Mouse (Mus musculus) heart, adult 2 months (tissue): Measurements from ENCODE around the gene Camta1. TPM values are rescaled to one million over a fixed set of nuclear protein-coding genes. Genes with fewer than 3 reads are reported as not detected.

Experiments used
- DNase-seq, 2 experiments: peaks; one replicate each; pipeline ENCODE4 v3.0.0; 2021
- H3K27ac ChIP-seq: fragments of 200-600 bp; 2 replicates; pipeline ENCODE4 v1.8.1; 2022
- H3K27me3 ChIP-seq: fragments of 200-500 bp; 2 replicates; pipeline ENCODE4 v1.6.1; 2012; ENCODE audit warnings: mild to moderate bottlenecking, low read length, inconsistent platforms, mixed read lengths; ENCODE audit not compliant: control insufficient read depth, insufficient read depth
- H3K36me3 ChIP-seq: fragments of 200-500 bp; 2 replicates; pipeline ENCODE4 v1.6.1; 2012; ENCODE audit warnings: low read length, inconsistent platforms; ENCODE audit not compliant: control insufficient read depth, insufficient read depth
- H3K4me1 ChIP-seq: fragments of 200-500 bp; 2 replicates; pipeline ENCODE4 v1.6.1; 2011; ENCODE audit warnings: low read length; ENCODE audit not compliant: control insufficient read depth, insufficient read depth
- H3K4me3 ChIP-seq: fragments of 200-600 bp; 2 replicates; pipeline ENCODE4 v1.8.1; 2022
- H3K79me2 ChIP-seq: fragments of 200-500 bp; replicated peaks from 2 replicates; pipeline ENCODE4 v1.6.1; 2012; ENCODE audit warnings: mild to moderate bottlenecking, inconsistent platforms, low read length, moderate library complexity, mixed read lengths; ENCODE audit not compliant: control insufficient read depth, insufficient read depth
- H3K9ac ChIP-seq: fragments of 200-500 bp; 2 replicates; pipeline ENCODE4 v1.6.1; 2012; ENCODE audit warnings: low read depth, mild to moderate bottlenecking, control low read depth, inconsistent platforms, low read length, mixed read lengths
- CTCF ChIP-seq: fragments of 200-600 bp; IDR thresholded peaks from 2 replicates; pipeline ENCODE4 v1.8.1; 2022; ENCODE audit warnings: antibody characterized with exemption, mild to moderate bottlenecking, moderate library complexity
- EP300 ChIP-seq: fragments of 200-500 bp; IDR thresholded peaks from 2 replicates; pipeline ENCODE4 v1.6.1; 2011; ENCODE audit warnings: low read depth, low read length, control low read depth; ENCODE audit not compliant: insufficient read depth
- POLR2A ChIP-seq: fragments of 200-500 bp; IDR thresholded peaks from 2 replicates; pipeline ENCODE4 v1.6.1; 2011; ENCODE audit warnings: mild to moderate bottlenecking, low read depth, low read length, control low read depth; ENCODE audit not compliant: insufficient read depth
- WGBS: fragments of 180-500 bp; shearing (Covaris S2); methylation state at CpG from one replicate; pipeline ENCODE4 v1.1.7; 2018; 5-methylcytosine and 5-hydroxymethylcytosine counted together
- intact Hi-C: fragments of 180-260 bp; cut with DNase I; formaldehyde crosslinking; loops from one replicate; pipeline ENCODE4 v1.15.1; 2025
- polyA plus RNA-seq: library from polyadenylated mRNA; depleted of rRNA; stranded (reverse); fragments of >200 nt; gene quantifications from 2 replicates; pipeline ENCODE4 v1.2.3, GENCODE M21; 2012
- total RNA-seq, 2 experiments: library from RNA; stranded (reverse); gene quantifications; 2 replicates each; pipeline ENCODE4 v1.2.3; 2021

Camta1 gene
- total and polyA plus RNA-seq, 3 experiments, result 39.4 to 234 (median 208) TPM

DNA sequence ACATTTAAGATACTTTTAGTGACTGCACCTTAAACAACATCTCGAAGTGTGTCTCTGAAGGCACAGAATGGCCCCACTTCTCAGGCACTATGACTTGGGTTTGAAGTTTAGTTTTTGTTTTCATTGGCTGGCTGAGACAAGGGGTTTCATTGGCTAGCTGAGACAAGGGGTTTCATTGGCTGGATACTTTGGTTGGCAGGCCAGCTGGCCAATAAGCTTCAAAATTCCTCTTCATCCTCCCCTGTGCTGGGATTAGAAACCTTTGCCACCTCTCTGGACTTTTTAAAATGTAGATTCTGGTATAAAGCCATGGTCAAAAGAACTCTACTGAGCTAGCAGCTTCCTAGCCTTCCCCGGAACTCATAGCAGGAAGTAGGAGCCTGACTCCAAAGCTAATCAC lies 219.3 kb downstream of the Camta1 start:
- Histone ChIP-seq H3K36me3 (no peaks in the 10 kb centered on the region), H3K9ac (no peak overlapping the region), H3K27ac (no peak overlapping the region), H3K4me3 (no peak overlapping the region), H3K27me3 (no peaks in the 10 kb centered on the region), H3K79me2 (no peaks in the 10 kb centered on the region), H3K4me1 (no peaks in the 10 kb centered on the region)
- intact Hi-C loops, result no loop called here
- 79% methylated on average over 2 of the region's 2 CpGs for WGBS
- DNase-seq, result no peak
- no peak for TF ChIP-seq EP300
- TF ChIP-seq POLR2A, result no peak
- no peak for TF ChIP-seq CTCF

GRCm38 (mm10) chr4:151640971-151641370 lies 220.7 kb downstream of the Camta1 start:
- intact Hi-C loops, result no loop called here
- no peak for TF ChIP-seq CTCF
- TF ChIP-seq EP300, result no peak
- TF ChIP-seq POLR2A, result no peak
- Histone ChIP-seq H3K4me1 (0 out of 2 replicates have a peak, but pooled peaks cover 2% of the 10 kb centered on the region), H3K36me3 (no peaks in the 10 kb centered on the region), H3K27me3 (no peaks in the 10 kb centered on the region), H3K4me3 (no peak overlapping the region), H3K79me2 (no peaks in the 10 kb centered on the region), H3K27ac (no peak overlapping the region), H3K9ac (no peak overlapping the region)
- WGBS, result 63% methylated on average over 8 of the region's 8 CpGs
- no peak for DNase-seq

DNA sequence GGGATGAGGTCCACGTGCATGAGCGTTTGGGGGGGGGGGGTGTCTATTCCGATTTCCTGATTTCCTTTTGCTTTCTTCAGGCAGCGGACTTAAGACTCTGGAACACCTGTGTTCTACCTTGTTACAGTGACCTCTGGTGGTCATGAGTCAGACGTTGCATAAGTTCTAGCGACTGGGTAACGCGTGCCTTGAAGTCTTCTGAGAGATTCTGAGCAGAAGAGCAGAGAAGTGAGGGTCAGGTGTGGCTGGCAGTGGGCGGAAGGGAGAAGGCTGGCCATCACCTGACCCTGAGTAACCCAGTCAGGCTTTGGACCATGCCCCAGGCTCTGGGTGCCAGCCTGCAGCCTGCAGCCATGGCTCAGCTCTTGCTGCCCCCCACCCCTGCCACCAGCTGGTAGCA lies 222.7 kb downstream of the Camta1 start:
- Histone ChIP-seq H3K4me1 (peaks cover 10% of the 10 kb centered on the region), H3K9ac (no peak overlapping the region), H3K27me3 (no peaks in the 10 kb centered on the region), H3K4me3 (no peak overlapping the region), H3K27ac (no peak overlapping the region), H3K36me3 (no peaks in the 10 kb centered on the region), H3K79me2 (no peaks in the 10 kb centered on the region)
- no peak for DNase-seq
- 32% methylated on average over 9 of the region's 9 CpGs for WGBS
- intact Hi-C loops, result loop anchor here (2.0 to 10.0 kb wide), 3 partner anchors 28 to 484 kb away; no protein-coding TSS in a partner anchor
- TF ChIP-seq EP300 (no peak), CTCF (peak; percentile 61)

DNA sequence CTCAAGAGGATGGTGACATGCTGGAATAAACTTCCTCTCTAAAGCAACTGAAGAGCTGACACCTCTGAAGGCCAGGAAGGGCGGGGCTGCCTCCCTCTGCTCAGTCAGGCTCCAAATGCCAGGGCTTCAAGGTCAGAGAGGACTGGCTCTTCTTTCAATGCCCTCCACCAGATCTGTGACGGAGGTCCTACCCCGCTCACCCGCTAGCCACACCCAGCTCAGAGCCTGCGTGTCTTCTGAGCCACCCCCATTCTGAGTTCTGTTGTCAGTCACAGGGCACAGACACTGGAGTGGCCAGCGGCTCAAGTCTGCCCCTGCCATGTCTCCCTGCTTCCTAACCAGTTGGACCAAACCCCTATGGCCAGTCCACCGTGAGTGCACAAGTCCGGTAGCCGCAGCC lies 224.3 kb downstream of the Camta1 start:
- Histone ChIP-seq H3K27ac (no peak overlapping the region), H3K27me3 (no peaks in the 10 kb centered on the region), H3K4me1 (peaks cover 14% of the 10 kb centered on the region), H3K4me3 (no peak overlapping the region), H3K9ac (no peak overlapping the region), H3K79me2 (no peaks in the 10 kb centered on the region), H3K36me3 (no peaks in the 10 kb centered on the region)
- intact Hi-C loops, result loop anchor here (5.0 to 10.0 kb wide), 2 partner anchors 155 to 483 kb away; no protein-coding TSS in a partner anchor
- peak in 1 of 2 experiments; percentile 33 for DNase-seq
- TF ChIP-seq CTCF, result no peak
- no peak for TF ChIP-seq POLR2A
- TF ChIP-seq EP300, result no peak
- 61% methylated on average over 9 of the region's 9 CpGs for WGBS

DNA sequence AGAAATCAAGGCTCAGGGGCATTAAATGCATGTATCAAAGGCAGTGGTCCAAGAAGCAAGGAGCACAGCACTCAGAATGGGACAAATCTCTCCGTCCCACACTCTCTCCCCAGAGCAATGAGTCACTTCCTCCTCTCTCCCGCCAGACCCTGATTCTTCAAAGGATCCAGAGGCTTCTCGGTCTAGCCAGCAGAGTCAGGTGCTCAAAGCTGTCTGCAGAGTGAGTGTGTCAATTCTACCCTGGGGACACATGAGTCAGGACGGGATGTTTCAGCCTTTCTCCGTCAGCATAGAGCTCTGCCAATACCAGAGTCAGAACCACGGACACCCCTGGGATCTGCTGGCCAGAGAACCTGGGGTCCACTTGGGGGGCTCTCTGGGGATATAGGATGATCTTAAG lies 226.9 kb downstream of the Camta1 start:
- peak; percentile 33 to 45 for DNase-seq
- Histone ChIP-seq H3K79me2 (no peaks in the 10 kb centered on the region), H3K4me3 (no peak overlapping the region), H3K9ac (no peak overlapping the region), H3K27me3 (no peaks in the 10 kb centered on the region), H3K4me1 (peaks cover 15% of the 10 kb centered on the region), H3K27ac (no peak overlapping the region), H3K36me3 (no peaks in the 10 kb centered on the region)
- TF ChIP-seq EP300 (0 out of 2 replicates have a peak, but pooled peaks have one; percentile 26), POLR2A (no peak)
- intact Hi-C loops, result loop anchor here (2.0 to 10.0 kb wide), 4 partner anchors 26 to 480 kb away; no protein-coding TSS in a partner anchor
- WGBS, result 5% methylated on average over 6 of the region's 6 CpGs

- H3K27me3 ChIP-seq, result no peaks in the 10 kb centered on the region
- no peaks in the 10 kb centered on the region for H3K36me3 ChIP-seq
- DNase-seq, result no peak
- H3K4me1 ChIP-seq, result peaks cover 15% of the 10 kb centered on the region
- no peak for TF ChIP-seq EP300
- TF ChIP-seq POLR2A, result no peak
- no peak for TF ChIP-seq CTCF
- no peak overlapping the region for H3K4me3 ChIP-seq
- intact Hi-C loops, result loop anchor here (2.0 to 10.0 kb wide), 3 partner anchors 27 to 479 kb away; no protein-coding TSS in a partner anchor
- no peak overlapping the region for H3K27ac ChIP-seq
- H3K9ac ChIP-seq, result no peak overlapping the region
- WGBS, result 77% methylated on average over 8 of the region's 8 CpGs
- H3K79me2 ChIP-seq, result no peaks in the 10 kb centered on the region
Measured at GRCm38 (mm10) chr4:151633795-151634194, 227.9 kb downstream of the Camta1 start.
